Mouse (Mus musculus) bone marrow macrophage, adult 2 months (primary cell): Measurements from ENCODE around the gene Hist1h2bh.

Experiments used
- CTCF ChIP-seq: IDR thresholded peaks from 2 replicates; pipeline ENCODE4 v1.5.1; 2012; ENCODE audit warnings: low read depth, mild to moderate bottlenecking, low read length, moderate library complexity
- POLR2A ChIP-seq: IDR thresholded peaks from 2 replicates; pipeline ENCODE4 v1.6.1; 2012; ENCODE audit warnings: mild to moderate bottlenecking, low read depth, low read length, borderline replicate concordance

DNA sequence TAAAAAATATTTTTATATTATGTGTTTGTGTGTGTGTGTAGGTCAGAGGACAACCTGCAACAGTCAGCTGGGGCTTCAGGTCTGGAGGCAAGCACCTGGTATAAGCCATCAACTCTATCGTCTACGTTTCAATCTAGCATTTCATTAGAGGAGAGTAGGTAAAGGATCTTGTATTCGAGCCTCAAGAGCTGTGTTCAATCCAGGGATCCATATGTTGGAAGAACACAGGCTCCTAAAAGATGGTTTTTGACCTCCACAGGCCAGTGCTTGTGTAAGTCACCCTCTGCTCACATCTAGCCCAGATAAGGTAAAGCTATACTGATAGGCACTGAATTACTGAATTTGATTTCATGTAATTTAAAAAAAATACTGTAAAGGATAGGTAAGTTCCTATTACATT, 13.7 kb upstream of the Hist1h2bh start:
- TF ChIP-seq CTCF (no peak), POLR2A (no peak)
